Mouse (Mus musculus): ENCODE measurements around the gene Grik3. TPM values are rescaled to one million over a fixed set of nuclear protein-coding genes. Genes with fewer than 3 reads are reported as not detected.

The Grik3 gene
- polyA plus RNA-seq, 1 experiment from 2014 or later = 0.07 TPM

DNA sequence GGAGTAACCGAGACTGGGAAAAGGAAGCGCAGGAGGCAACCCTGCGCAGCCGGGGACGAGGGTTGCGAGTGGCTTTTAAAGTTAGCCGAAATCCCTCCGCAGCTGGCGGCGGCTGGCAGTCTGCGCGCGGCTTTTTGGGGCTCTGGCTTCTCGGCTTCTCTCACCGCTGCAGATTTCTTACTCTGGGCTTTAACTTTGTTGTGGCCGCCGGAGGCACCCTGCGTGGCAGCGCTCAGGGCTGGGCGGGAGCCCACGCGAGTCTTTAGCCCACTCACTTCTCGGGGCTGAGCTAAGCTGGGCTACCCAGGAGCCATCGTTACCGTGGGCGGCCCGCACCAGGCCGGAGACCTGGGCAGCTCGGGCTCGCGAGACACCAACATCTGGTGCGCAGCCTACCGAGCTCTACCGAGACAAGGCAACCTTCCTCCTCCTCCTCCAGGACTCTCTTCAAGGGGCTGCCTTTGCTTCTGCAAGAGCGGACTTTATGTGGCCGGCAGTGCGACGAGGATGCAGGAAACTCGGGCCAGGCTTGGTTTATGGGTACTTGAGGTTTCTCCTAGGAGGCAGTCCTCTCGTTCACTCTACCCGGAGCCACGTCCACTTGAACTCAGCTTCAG lies 1.1 kb downstream of the Grik3 start:
- no peaks in the 10 kb centered on the region for H3K9me3 ChIP-seq (ENCODE audit: control insufficient read depth)
- no peak overlapping the region for H3K9ac ChIP-seq (ENCODE audit: low read depth, low read length)
- no peaks in the 10 kb centered on the region for H3K36me3 ChIP-seq (ENCODE audit: control insufficient read depth, insufficient read depth)
- no peak for ATAC-seq
- peaks cover 76% of the 10 kb centered on the region for H3K27me3 ChIP-seq (replicated peaks; ENCODE audit: control insufficient read depth, insufficient read depth, low read length)
- WGBS = under 1% methylated on average over 42 of the region's 42 CpGs
- no peak overlapping the region for H3K4me3 ChIP-seq (ENCODE audit: low read depth, low read length)
- no peaks in the 10 kb centered on the region for H3K4me1 ChIP-seq (replicated peaks; ENCODE audit: control insufficient read depth, insufficient read depth, low read length)
- H3K27ac ChIP-seq (ENCODE audit: low read depth, low read length) = no peak overlapping the region
- no peak overlapping the region for H3K4me2 ChIP-seq (replicated peaks; ENCODE audit: low read depth)
- TF ChIP-seq CTCF (IDR thresholded peaks at IDR 0.05; ENCODE audit: low read depth) = no peak

DNA sequence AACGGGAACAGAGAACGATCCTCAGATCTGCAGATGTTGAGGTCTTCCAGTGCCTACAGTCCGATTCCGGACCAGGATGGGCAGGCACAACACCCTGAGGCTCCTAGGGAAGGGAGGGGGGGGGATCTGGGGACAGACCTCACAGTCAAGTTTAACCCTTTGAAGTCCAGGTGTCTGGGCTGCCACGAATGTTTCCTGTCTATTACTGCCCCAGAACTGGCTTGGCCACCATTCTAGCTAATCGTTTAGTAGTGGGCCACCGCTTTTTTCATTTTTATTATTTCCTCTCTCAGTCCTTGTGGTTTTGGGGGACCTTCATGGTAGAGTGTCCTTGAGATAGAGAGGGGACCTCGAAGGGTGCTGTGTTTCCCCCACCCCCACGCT lies 1.6 kb downstream of the Grik3 start:
- no peak overlapping the region for H3K27ac ChIP-seq (ENCODE audit: low read depth, low read length)
- peaks cover 71% of the 10 kb centered on the region for H3K27me3 ChIP-seq (replicated peaks; ENCODE audit: control insufficient read depth, insufficient read depth, low read length)
- ATAC-seq = no peak
- no peak overlapping the region for H3K4me3 ChIP-seq (ENCODE audit: low read depth, low read length)
- no peak overlapping the region for H3K4me2 ChIP-seq (replicated peaks; ENCODE audit: low read depth)
- H3K4me1 ChIP-seq (replicated peaks; ENCODE audit: control insufficient read depth, insufficient read depth, low read length) = no peaks in the 10 kb centered on the region
- 13% methylated on average over 9 of the region's 9 CpGs for WGBS
- no peak for TF ChIP-seq CTCF (IDR thresholded peaks at IDR 0.05; ENCODE audit: low read depth)
- H3K9ac ChIP-seq (ENCODE audit: low read depth, low read length) = no peak overlapping the region
- no peaks in the 10 kb centered on the region for H3K36me3 ChIP-seq (ENCODE audit: control insufficient read depth, insufficient read depth)
- H3K9me3 ChIP-seq (ENCODE audit: control insufficient read depth) = no peaks in the 10 kb centered on the region

DNA sequence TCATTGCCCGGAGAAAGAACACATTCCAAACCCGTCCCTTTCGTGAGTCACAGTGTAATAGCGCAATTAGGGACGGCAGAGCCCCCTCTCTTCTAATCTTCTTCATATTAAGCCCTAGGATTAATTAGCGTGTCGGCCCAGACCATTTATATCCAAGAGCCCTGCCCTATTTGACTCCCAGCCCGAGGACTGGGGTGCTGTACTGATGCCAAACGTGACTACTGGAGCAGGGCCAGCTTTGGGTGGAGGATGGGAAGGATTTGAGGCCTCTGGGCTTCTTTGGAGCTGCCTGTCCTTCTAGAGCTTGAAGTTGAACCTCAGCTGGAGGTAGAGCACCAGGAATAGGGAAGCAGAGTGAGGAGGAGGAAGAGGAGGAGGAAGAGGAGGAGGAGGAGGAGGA lies 2.2 kb downstream of the Grik3 start:
- no peaks in the 10 kb centered on the region for H3K9me3 ChIP-seq (ENCODE audit: control insufficient read depth)
- 25% methylated on average over 9 of the region's 9 CpGs for WGBS

DNA sequence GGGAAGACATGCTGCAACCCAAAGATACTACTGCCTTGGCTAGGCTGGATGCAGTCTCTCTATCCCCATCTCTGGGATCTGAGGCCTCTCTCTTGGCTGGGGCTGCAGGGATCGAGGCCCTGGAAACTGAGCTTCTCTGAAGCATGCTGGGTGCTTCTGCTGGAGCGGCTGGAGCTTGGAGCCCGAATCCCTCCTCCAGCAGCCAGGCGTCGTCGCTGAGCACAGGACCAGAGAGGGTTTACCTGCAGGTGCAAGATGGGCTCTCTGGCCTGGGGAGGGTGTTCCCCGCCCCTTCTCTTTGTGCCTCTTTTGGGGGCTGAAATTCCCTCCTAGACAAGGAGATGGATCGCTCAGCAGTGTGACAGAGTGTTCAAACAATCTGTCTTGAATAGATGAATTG lies 2.6 kb downstream of the Grik3 start:
- Histone ChIP-seq H3K27me3 (replicated peaks; ENCODE audit: control insufficient read depth, insufficient read depth, low read length) (peaks cover 61% of the 10 kb centered on the region), H3K4me1 (replicated peaks; ENCODE audit: control insufficient read depth, insufficient read depth, low read length) (no peaks in the 10 kb centered on the region), H3K27ac (ENCODE audit: low read depth, low read length) (no peak overlapping the region), H3K4me2 (replicated peaks; ENCODE audit: low read depth) (no peak overlapping the region), H3K4me3 (ENCODE audit: low read depth, low read length) (no peak overlapping the region), H3K9ac (ENCODE audit: low read depth, low read length) (no peak overlapping the region), H3K9me3 (ENCODE audit: control insufficient read depth) (no peaks in the 10 kb centered on the region), H3K36me3 (ENCODE audit: control insufficient read depth, insufficient read depth) (no peaks in the 10 kb centered on the region)
- TF ChIP-seq CTCF (IDR thresholded peaks at IDR 0.05; ENCODE audit: low read depth) = no peak
- no peak for ATAC-seq
- WGBS = 8% methylated on average over 8 of the region's 8 CpGs

More for the DNA sequence above, 2.2 kb downstream of the Grik3 start:
- Histone ChIP-seq H3K4me3 (ENCODE audit: low read depth, low read length) (no peak overlapping the region), H3K27ac (ENCODE audit: low read depth, low read length) (no peak overlapping the region), H3K36me3 (ENCODE audit: control insufficient read depth, insufficient read depth) (no peaks in the 10 kb centered on the region), H3K27me3 (replicated peaks; ENCODE audit: control insufficient read depth, insufficient read depth, low read length) (peaks cover 65% of the 10 kb centered on the region), H3K4me1 (replicated peaks; ENCODE audit: control insufficient read depth, insufficient read depth, low read length) (no peaks in the 10 kb centered on the region), H3K4me2 (replicated peaks; ENCODE audit: low read depth) (no peak overlapping the region), H3K9ac (ENCODE audit: low read depth, low read length) (no peak overlapping the region)
- TF ChIP-seq CTCF (IDR thresholded peaks at IDR 0.05; ENCODE audit: low read depth) = no peak
- ATAC-seq = no peak

DNA sequence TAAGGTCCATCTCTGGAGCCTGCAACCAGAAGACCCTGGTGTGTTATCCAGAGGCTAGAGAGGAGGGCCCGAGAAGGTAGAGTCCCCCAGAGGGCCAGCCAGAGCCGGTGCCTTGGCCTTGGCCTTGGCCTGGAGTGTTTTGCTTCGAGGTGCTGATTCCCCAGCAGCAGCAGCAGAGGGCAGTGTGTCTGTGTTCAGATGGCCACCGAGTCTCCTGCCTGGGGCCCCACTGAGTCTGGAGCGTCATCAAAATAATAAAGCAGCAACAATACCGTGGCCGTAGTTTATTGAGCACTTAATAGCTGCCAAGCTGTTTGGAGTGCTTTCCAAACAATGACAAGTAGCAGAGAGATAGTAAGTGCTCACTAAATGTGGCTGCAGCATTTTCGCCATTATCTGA lies 5.0 kb downstream of the Grik3 start:
- peaks cover 37% of the 10 kb centered on the region for H3K27me3 ChIP-seq (replicated peaks; ENCODE audit: control insufficient read depth, insufficient read depth, low read length)
- 30% methylated on average over 8 of the region's 8 CpGs for WGBS
- H3K9ac ChIP-seq (ENCODE audit: low read depth, low read length) = no peak overlapping the region
- H3K36me3 ChIP-seq (ENCODE audit: control insufficient read depth, insufficient read depth) = no peaks in the 10 kb centered on the region
- no peaks in the 10 kb centered on the region for H3K4me1 ChIP-seq (replicated peaks; ENCODE audit: control insufficient read depth, insufficient read depth, low read length)
- H3K27ac ChIP-seq (ENCODE audit: low read depth, low read length) = no peak overlapping the region
- no peaks in the 10 kb centered on the region for H3K9me3 ChIP-seq (ENCODE audit: control insufficient read depth)
- no peak overlapping the region for H3K4me3 ChIP-seq (ENCODE audit: low read depth, low read length)
- TF ChIP-seq CTCF (IDR thresholded peaks at IDR 0.05; ENCODE audit: low read depth) = peak; percentile 39; the same call in 1 of the 2 replicates
- no peak overlapping the region for H3K4me2 ChIP-seq (replicated peaks; ENCODE audit: low read depth)
- no peak for ATAC-seq

DNA sequence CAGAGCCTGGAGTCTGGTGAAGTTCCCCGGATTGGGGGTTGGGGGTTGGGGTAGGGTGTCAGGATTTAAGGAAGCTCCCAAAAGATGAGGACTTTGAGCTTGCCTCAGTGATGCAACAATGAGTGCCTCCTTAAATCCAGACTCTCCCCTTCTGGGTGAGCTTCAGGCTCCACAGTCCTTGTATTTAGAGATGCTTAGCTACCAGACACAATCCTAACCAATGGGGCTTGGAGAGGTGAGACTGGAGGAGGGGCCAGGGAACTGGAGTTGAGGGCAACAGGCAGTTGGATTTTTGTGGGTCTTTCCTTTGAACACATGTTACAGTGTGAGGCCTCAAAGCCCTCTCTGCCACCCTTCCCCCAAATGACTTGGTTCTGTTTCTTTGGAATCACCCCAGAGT lies 6.5 kb downstream of the Grik3 start:
- WGBS = 12% methylated on average over 1 of the region's 1 CpGs
- Histone ChIP-seq H3K9ac (ENCODE audit: low read depth, low read length) (no peak overlapping the region), H3K27ac (ENCODE audit: low read depth, low read length) (no peak overlapping the region), H3K4me1 (replicated peaks; ENCODE audit: control insufficient read depth, insufficient read depth, low read length) (no peaks in the 10 kb centered on the region), H3K4me2 (replicated peaks; ENCODE audit: low read depth) (no peak overlapping the region), H3K9me3 (ENCODE audit: control insufficient read depth) (no peaks in the 10 kb centered on the region), H3K4me3 (ENCODE audit: low read depth, low read length) (no peak overlapping the region), H3K36me3 (ENCODE audit: control insufficient read depth, insufficient read depth) (no peaks in the 10 kb centered on the region), H3K27me3 (replicated peaks; ENCODE audit: control insufficient read depth, insufficient read depth, low read length) (peaks cover 22% of the 10 kb centered on the region)
- no peak for ATAC-seq
- no peak for TF ChIP-seq CTCF (IDR thresholded peaks at IDR 0.05; ENCODE audit: low read depth)

DNA sequence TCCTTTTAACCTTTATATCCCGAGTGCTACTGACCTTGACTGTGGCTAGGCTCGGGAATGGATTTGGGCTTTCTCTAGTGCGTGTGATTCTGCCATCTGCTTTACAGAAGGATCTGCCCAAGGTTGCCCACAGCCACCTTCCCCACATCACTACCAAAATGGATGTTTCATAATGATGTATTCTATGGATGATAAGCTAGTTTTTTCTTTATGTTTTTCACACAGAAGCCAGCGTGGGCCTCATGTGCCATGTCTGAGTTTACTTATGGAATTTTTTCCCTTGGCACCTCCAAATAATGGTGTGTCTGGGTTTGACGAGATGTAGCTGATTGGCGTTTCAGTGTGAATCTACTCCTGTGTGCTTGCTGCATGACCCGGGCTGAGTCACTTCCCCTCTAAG lies 7.0 kb downstream of the Grik3 start:
- Histone ChIP-seq H3K4me1 (replicated peaks; ENCODE audit: control insufficient read depth, insufficient read depth, low read length) (no peaks in the 10 kb centered on the region), H3K9me3 (ENCODE audit: control insufficient read depth) (no peaks in the 10 kb centered on the region), H3K27me3 (replicated peaks; ENCODE audit: control insufficient read depth, insufficient read depth, low read length) (peaks cover 17% of the 10 kb centered on the region), H3K36me3 (ENCODE audit: control insufficient read depth, insufficient read depth) (no peaks in the 10 kb centered on the region), H3K4me2 (replicated peaks; ENCODE audit: low read depth) (no peak overlapping the region), H3K4me3 (ENCODE audit: low read depth, low read length) (no peak overlapping the region), H3K9ac (ENCODE audit: low read depth, low read length) (no peak overlapping the region), H3K27ac (ENCODE audit: low read depth, low read length) (no peak overlapping the region)
- no peak for ATAC-seq
- WGBS = 47% methylated on average over 7 of the region's 7 CpGs
- no peak for TF ChIP-seq CTCF (IDR thresholded peaks at IDR 0.05; ENCODE audit: low read depth)

Measured in intestine, postnatal 0 days (tissue).